Mouse (Mus musculus) adrenal gland, postnatal 36 days (tissue): ENCODE results near the gene 4930430F08Rik. TPM values are rescaled to one million over a fixed set of nuclear protein-coding genes. Genes with fewer than 3 reads are reported as not detected.

ENCODE experiments used
- total RNA-seq, 2 experiments: library from RNA; stranded (reverse); gene quantifications; 2 replicates each; pipeline ENCODE4 v1.2.3; 2021

4930430F08Rik gene
- total RNA-seq, 2 experiments from 2014 or later, result 8.8 to 15.4 TPM

Other genes starting within 250 kb of the 4930430F08Rik start
- not detected for gene Gm4302, start 249.6 kb downstream of the 4930430F08Rik start, total RNA-seq
- not detected for gene Gm4303, start 244.5 kb downstream of the 4930430F08Rik start, total RNA-seq
- gene Gm4305, start 239.3 kb downstream of the 4930430F08Rik start, total RNA-seq, result not detected
- not detected for gene Gm4307, start 229.1 kb downstream of the 4930430F08Rik start, total RNA-seq
- gene Gm4312, start 207.9 kb downstream of the 4930430F08Rik start, total RNA-seq, result not detected
- 10 to 100 TPM; 24.4 to 25.8 TPM for gene Tmtc3, start 103.1 kb downstream of the 4930430F08Rik start, total RNA-seq
- 10 to 100 TPM; 10.7 to 11.0 TPM for gene Cep290, start 102.9 kb downstream of the 4930430F08Rik start, total RNA-seq
- not detected for gene 1700017N19Rik, start 61 bp upstream of the 4930430F08Rik start, total RNA-seq